Mouse (Mus musculus): Measurements from ENCODE around the gene Sds. TPM values are rescaled to one million over a fixed set of nuclear protein-coding genes. Genes with fewer than 3 reads are reported as not detected.

The Sds gene
- polyA plus RNA-seq, 1 experiment = not detected

- no peak overlapping the region for H3K27ac ChIP-seq (replicated peaks; ENCODE audit: low read depth, low read length)
- H3K4me3 ChIP-seq (ENCODE audit: insufficient read depth, low read depth, low read length) = no peak overlapping the region
- no peaks in the 10 kb centered on the region for H3K4me1 ChIP-seq (ENCODE audit: control insufficient read depth, insufficient read depth, insufficient read length, low read length)
Observed at GRCm38 (mm10) chr5:120465062-120465461, 11.3 kb upstream of the Sds start.

- H3K4me1 ChIP-seq (ENCODE audit: control insufficient read depth, insufficient read depth, insufficient read length, low read length) = no peaks in the 10 kb centered on the region
- H3K27ac ChIP-seq (replicated peaks; ENCODE audit: low read depth, low read length) = no peak overlapping the region
- H3K4me3 ChIP-seq (ENCODE audit: insufficient read depth, low read depth, low read length) = no peak overlapping the region
Observed at GRCm38 (mm10) chr5:120465860-120466259, 10.5 kb upstream of the Sds start.

DNA sequence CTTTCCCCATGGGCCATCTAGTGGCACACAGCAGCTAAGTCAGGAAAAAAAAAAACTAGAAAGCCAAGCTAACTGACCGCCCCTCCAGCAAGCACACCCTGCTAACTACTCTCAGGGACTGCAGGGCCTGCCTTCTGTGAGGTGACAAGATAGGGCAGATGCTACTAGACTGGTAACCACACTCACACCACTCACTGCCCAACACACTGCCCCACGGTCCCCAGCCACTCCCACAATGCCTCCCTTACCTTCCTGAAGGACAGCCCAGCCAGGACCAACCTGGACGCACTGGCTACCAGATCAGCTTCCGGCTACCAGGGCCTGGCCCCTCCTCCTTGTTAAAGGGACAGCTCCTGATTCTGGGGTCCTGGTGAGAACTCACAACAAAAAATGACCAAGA lies 9.3 kb upstream of the Sds start:
- H3K27ac ChIP-seq (replicated peaks; ENCODE audit: low read depth, low read length) = no peak overlapping the region
- peak overlapping the region; percentile 57 for H3K4me3 ChIP-seq (ENCODE audit: insufficient read depth, low read depth, low read length)
- no peaks in the 10 kb centered on the region for H3K4me1 ChIP-seq (ENCODE audit: control insufficient read depth, insufficient read depth, insufficient read length, low read length)

DNA sequence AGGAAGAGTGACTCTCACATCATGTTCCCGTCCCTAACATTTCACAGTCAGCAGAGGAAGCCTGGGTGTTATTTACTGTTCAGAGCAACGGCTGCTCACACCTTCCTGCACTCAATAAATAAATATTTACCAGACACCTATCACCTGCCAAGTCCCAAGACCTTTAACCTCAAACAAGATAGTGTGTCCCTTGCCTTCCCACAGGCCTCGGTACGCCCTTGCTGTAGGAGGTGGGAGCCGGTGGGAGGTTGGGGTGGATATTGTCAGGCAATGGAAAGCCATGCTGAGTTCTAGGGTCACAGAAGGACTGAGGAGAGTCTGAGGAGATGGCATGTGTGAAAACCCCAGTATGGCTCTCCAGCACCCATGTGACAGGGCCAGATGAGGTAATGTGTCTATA lies 8.0 kb upstream of the Sds start:
- Histone ChIP-seq H3K4me1 (ENCODE audit: control insufficient read depth, insufficient read depth, insufficient read length, low read length) (no peaks in the 10 kb centered on the region), H3K27ac (replicated peaks; ENCODE audit: low read depth, low read length) (no peak overlapping the region), H3K4me3 (ENCODE audit: insufficient read depth, low read depth, low read length) (no peak overlapping the region)

- Histone ChIP-seq H3K4me3 (ENCODE audit: insufficient read depth, low read depth, low read length) (no peak overlapping the region), H3K4me1 (ENCODE audit: control insufficient read depth, insufficient read depth, insufficient read length, low read length) (no peaks in the 10 kb centered on the region), H3K27ac (replicated peaks; ENCODE audit: low read depth, low read length) (no peak overlapping the region)
Observed at GRCm38 (mm10) chr5:120468830-120469229, 7.5 kb upstream of the Sds start.

DNA sequence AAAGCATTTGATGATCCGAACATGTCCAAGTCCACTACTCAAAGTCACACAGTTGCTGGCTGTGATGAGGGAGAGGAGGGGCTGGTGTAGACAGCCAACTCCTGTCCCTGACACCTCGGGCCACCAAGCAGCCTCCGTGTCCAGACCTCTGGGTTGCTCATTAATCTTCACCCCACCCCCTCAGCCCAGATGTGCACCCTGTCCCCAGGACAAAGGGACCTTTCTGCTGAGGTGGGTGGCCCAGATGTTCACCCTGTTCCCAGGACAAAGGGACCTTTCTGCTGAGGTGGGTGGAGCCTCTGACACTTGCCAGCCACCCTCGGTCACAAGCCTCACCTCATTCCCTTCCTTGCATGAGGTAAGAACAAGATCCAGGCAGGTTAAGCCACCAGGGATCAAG lies 4.8 kb upstream of the Sds start:
- Histone ChIP-seq H3K4me3 (ENCODE audit: insufficient read depth, low read depth, low read length) (no peak overlapping the region), H3K4me1 (ENCODE audit: control insufficient read depth, insufficient read depth, insufficient read length, low read length) (no peaks in the 10 kb centered on the region), H3K27ac (replicated peaks; ENCODE audit: low read depth, low read length) (no peak overlapping the region)

- Histone ChIP-seq H3K4me3 (ENCODE audit: insufficient read depth, low read depth, low read length) (no peak within 1 kb of the TSS), H3K4me1 (ENCODE audit: control insufficient read depth, insufficient read depth, insufficient read length, low read length) (no peaks in the 10 kb centered on the region), H3K27ac (replicated peaks; ENCODE audit: low read depth, low read length) (no peak within 1 kb of the TSS)
Observed at GRCm38 (mm10) chr5:120472770-120473169, 3.6 kb upstream of the Sds start, which contains the start of gene Sdsl. TSS of gene Sdsl (minus strand) at chr5:120472810.

DNA sequence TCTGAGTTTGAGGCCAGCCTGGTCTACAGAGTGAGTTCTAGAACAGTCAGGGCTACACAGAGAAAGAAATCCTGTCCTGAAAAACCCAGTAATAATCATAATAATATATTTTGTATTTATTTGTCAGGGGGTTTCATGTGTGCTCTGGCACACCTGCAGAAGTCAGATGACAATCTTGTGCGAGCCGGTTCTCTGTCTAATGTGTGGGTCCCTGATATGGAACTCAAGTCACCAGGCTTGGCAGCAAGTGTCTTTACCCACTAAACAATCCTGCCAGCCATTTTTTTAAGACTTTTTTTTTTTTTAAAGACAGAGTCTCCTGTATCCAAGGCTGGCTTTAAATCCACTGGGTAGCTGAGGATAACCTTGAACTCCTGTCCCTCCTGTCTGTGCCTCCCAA lies 3.0 kb upstream of the Sds start:
- Histone ChIP-seq H3K27ac (replicated peaks; ENCODE audit: low read depth, low read length) (no peak overlapping the region), H3K4me1 (ENCODE audit: control insufficient read depth, insufficient read depth, insufficient read length, low read length) (no peaks in the 10 kb centered on the region), H3K4me3 (ENCODE audit: insufficient read depth, low read depth, low read length) (no peak overlapping the region)

DNA sequence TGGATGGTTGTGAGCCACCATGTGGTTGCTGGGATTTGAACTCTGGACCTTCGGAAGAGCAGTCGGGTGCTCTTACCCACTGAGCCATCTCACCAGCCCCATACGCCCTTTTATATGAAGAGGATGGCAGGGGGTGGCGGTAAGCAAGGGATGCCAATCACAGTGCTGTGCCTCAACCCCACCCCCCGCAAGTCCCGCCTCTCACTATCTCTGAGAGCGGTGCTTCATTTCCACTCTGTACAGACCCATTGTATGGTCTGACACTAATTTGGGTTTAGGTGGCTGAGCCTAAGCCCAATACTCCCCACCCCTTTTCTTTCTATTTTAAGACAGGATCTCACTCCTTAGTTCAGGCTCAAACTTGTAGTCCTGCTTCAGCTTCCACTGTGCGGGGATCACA lies 465 bp upstream of the Sds start:
- Histone ChIP-seq H3K4me1 (ENCODE audit: control insufficient read depth, insufficient read depth, insufficient read length, low read length) (no peaks in the 10 kb centered on the region), H3K4me3 (ENCODE audit: insufficient read depth, low read depth, low read length) (no peak overlapping the region), H3K27ac (replicated peaks; ENCODE audit: low read depth, low read length) (no peak overlapping the region)

- H3K4me1 ChIP-seq (ENCODE audit: control insufficient read depth, insufficient read depth, insufficient read length, low read length) = no peaks in the 10 kb centered on the region
- no peak overlapping the region for H3K4me3 ChIP-seq (ENCODE audit: insufficient read depth, low read depth, low read length)
- H3K27ac ChIP-seq (replicated peaks; ENCODE audit: low read depth, low read length) = no peak overlapping the region
Observed at GRCm38 (mm10) chr5:120477993-120478392, 1.7 kb downstream of the Sds start.

DNA sequence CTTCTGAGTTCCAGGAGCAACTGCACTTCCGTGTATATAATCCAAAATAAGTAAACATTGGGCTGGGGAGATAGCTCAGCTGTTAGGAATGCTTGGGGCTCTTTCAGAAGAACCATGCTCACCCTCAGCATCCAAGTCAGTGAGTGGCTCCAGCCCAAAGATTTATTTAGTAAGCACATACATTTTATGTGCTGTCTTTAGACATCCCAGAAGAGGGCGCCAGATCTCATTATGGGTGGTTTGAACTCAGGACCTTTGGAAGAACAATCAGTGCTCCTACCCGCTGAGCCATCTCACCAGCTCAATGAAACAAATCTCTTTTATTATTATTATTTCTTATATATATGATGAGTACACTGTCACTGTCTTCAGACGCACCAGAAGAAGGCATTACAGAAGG lies 3.2 kb downstream of the Sds start:
- Histone ChIP-seq H3K4me3 (ENCODE audit: insufficient read depth, low read depth, low read length) (no peak overlapping the region), H3K4me1 (ENCODE audit: control insufficient read depth, insufficient read depth, insufficient read length, low read length) (no peaks in the 10 kb centered on the region), H3K27ac (replicated peaks; ENCODE audit: low read depth, low read length) (no peak overlapping the region)

DNA sequence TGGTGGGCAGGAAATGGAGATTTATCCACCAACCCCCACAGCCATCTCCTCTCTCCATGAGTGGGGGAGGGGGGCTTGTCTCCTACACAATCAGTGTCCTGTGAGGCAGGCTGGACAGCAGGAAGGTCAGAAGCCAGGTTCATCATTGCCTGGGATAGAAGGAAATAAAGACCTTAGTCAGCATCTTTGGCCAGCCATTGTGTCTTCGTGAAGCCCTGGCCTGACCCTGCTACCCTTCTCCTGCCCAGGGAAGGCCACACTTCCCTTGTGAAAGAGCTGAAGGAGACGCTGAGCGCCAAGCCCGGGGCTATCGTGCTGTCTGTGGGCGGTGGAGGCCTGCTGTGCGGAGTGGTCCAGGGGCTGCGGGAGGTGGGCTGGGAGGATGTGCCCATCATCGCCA lies 4.9 kb downstream of the Sds start:
- no peak overlapping the region for H3K4me3 ChIP-seq (ENCODE audit: insufficient read depth, low read depth, low read length)
- no peaks in the 10 kb centered on the region for H3K4me1 ChIP-seq (ENCODE audit: control insufficient read depth, insufficient read depth, insufficient read length, low read length)
- no peak overlapping the region for H3K27ac ChIP-seq (replicated peaks; ENCODE audit: low read depth, low read length)

- H3K4me1 ChIP-seq (ENCODE audit: control insufficient read depth, insufficient read depth, insufficient read length, low read length) = no peaks in the 10 kb centered on the region
- no peak overlapping the region for H3K4me3 ChIP-seq (ENCODE audit: insufficient read depth, low read depth, low read length)
- no peak overlapping the region for H3K27ac ChIP-seq (replicated peaks; ENCODE audit: low read depth, low read length)
Observed at GRCm38 (mm10) chr5:120483399-120483798, 7.1 kb downstream of the Sds start.

- Histone ChIP-seq H3K4me3 (ENCODE audit: insufficient read depth, low read depth, low read length) (no peak overlapping the region), H3K27ac (replicated peaks; ENCODE audit: low read depth, low read length) (no peak overlapping the region), H3K4me1 (ENCODE audit: control insufficient read depth, insufficient read depth, insufficient read length, low read length) (peaks cover 5% of the 10 kb centered on the region)
Observed at GRCm38 (mm10) chr5:120487844-120488243, 11.5 kb downstream of the Sds start.

- H3K4me3 ChIP-seq (ENCODE audit: insufficient read depth, low read depth, low read length) = no peak overlapping the region
- H3K4me1 ChIP-seq (ENCODE audit: control insufficient read depth, insufficient read depth, insufficient read length, low read length) = peaks cover 5% of the 10 kb centered on the region
- H3K27ac ChIP-seq (replicated peaks; ENCODE audit: low read depth, low read length) = no peak overlapping the region
Observed at GRCm38 (mm10) chr5:120490679-120491192, 14.4 kb downstream of the Sds start.

DNA sequence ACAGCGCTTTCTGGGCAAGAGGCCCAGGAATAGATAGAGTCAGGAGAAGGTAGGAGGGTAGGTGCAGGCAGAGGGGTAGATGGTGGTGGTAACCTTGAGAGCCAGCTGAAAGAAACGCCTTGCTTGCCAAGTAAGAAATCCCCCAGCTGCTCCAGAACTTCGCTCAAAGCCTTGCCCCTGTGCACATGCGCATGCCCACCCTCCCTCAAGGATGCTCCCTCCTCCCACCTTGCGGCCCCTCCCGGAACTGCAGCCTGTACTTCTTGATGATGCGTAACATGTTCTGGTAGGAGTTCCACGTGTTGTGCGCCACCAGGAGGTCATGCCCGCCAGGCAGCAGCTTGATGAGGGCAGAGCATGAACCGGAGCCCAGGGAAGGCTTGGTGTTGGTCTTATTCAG lies 16.1 kb downstream of the Sds start:
- H3K4me1 ChIP-seq (ENCODE audit: control insufficient read depth, insufficient read depth, insufficient read length, low read length) = peaks cover 5% of the 10 kb centered on the region
- no peak overlapping the region for H3K4me3 ChIP-seq (ENCODE audit: insufficient read depth, low read depth, low read length)
- H3K27ac ChIP-seq (replicated peaks; ENCODE audit: low read depth, low read length) = no peak overlapping the region

DNA sequence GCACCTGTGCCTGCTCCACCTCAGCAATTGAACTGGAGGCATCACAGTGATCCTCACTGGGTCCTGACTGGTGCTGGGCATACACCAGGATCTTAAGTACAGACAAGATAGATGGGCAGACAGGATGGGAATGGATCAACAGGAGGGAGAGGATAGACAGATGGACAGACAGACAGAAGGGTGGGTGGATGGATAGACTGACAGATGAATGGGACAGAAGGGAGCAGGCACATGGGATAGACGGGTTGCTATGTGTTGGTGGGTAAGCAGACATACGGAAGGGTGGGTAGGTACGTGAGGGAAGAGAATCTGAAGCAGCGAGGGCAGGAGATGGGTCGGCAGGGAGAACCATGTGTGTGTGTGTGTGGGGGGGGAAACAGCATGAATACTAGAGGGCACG lies 17.1 kb downstream of the Sds start:
- H3K27ac ChIP-seq (replicated peaks; ENCODE audit: low read depth, low read length) = no peak overlapping the region
- peaks cover 5% of the 10 kb centered on the region for H3K4me1 ChIP-seq (ENCODE audit: control insufficient read depth, insufficient read depth, insufficient read length, low read length)
- H3K4me3 ChIP-seq (ENCODE audit: insufficient read depth, low read depth, low read length) = no peak overlapping the region

Data from brown adipose tissue, adult 24 weeks (tissue).